Mouse (Mus musculus) G1E (cell line): ENCODE data around the gene Ptpn23. TPM values are rescaled to one million over a fixed set of nuclear protein-coding genes. Genes with fewer than 3 reads are reported as not detected.
"Not testable (repeated sequence)": the region's sequence is repeated elsewhere in the genome, so short reads cannot be mapped to it uniquely, and the experiment has no call there.

ENCODE experiments used
- ATAC-seq: 2 replicates; pipeline ENCODE4 v1.8.0; 2016; ENCODE audit warnings: mild to moderate bottlenecking; ENCODE audit not compliant: insufficient number of reproducible peaks, poor library complexity, low FRiP score, severe bottlenecking; ENCODE audit errors: extremely low read depth
- DNase-seq: peaks from one replicate; pipeline ENCODE4 v3.0.0; 2012; ENCODE audit warnings: low spot score
- H3K27me3 ChIP-seq: 2 replicates; pipeline ENCODE4 v1.6.1; 2012; ENCODE audit warnings: mild to moderate bottlenecking, low read length, inconsistent platforms; ENCODE audit not compliant: insufficient read depth
- H3K36me3 ChIP-seq: replicated peaks from 2 replicates; pipeline ENCODE3; 2012; ENCODE audit warnings: mild to moderate bottlenecking, inconsistent platforms
- H3K4me1 ChIP-seq: 2 replicates; pipeline ENCODE4 v1.6.1; 2012; ENCODE audit warnings: low read depth, low read length, inconsistent platforms, mixed read lengths; ENCODE audit not compliant: insufficient read depth
- H3K4me3 ChIP-seq: 2 replicates; pipeline ENCODE4 v1.5.1; 2012; ENCODE audit warnings: low read depth, mild to moderate bottlenecking, inconsistent platforms, low read length, moderate library complexity, mixed read lengths
- H3K9me3 ChIP-seq: replicated peaks from 2 replicates; pipeline ENCODE4 v1.6.1; 2012; ENCODE audit warnings: inconsistent platforms
- CTCF ChIP-seq: IDR thresholded peaks from 2 replicates; pipeline ENCODE4 v1.5.1; 2012; ENCODE audit warnings: low read depth, low read length, inconsistent platforms, mixed read lengths
- GATA1 ChIP-seq: IDR thresholded peaks from 2 replicates; pipeline ENCODE4 v1.6.1; 2012; ENCODE audit warnings: borderline replicate concordance, low read length, inconsistent platforms, mixed read lengths
- GATA2 ChIP-seq: IDR thresholded peaks from 2 replicates; pipeline ENCODE4 v1.6.1; 2012; ENCODE audit warnings: low read depth, low read length, inconsistent platforms, borderline replicate concordance
- POLR2AphosphoS5 ChIP-seq: IDR thresholded peaks from 2 replicates; pipeline ENCODE4 v1.6.1; 2012; ENCODE audit warnings: low read depth, low read length, inconsistent platforms; ENCODE audit not compliant: insufficient replicate concordance
- TAL1 ChIP-seq: conservative IDR thresholded peaks from 2 replicates; pipeline ENCODE4 v1.6.1; 2012; ENCODE audit warnings: low read depth, low read length, inconsistent platforms, mixed read lengths
- polyA plus RNA-seq: library from polyadenylated mRNA; stranded (reverse); fragments of >175 nt; gene quantifications from 2 replicates; pipeline ENCODE4 v1.2.3, GENCODE M21; 2012
- total RNA-seq, 2 experiments: library from RNA; stranded (forward) in 1 of 2; stranded (reverse) in 1 of 2; fragments of 200-1000 nt in 1 of 2; fragments of >200 nt in 1 of 2; fragmentation: Nextera tagmentation in 1 of 2; gene quantifications; 2 replicates each; pipeline ENCODE4 v1.2.3; 2014 to 2017

Gene Ptpn23
- total and polyA plus RNA-seq, 3 experiments, result 6.9 to 93.5 (median 58.9) TPM

- peaks cover 98% of the 10 kb centered on the region for H3K36me3 ChIP-seq
- DNase-seq (no peak), ATAC-seq (no peak)
- no peak for TF ChIP-seq TAL1
- no peak for TF ChIP-seq POLR2AphosphoS5
- no peak for TF ChIP-seq CTCF
- TF ChIP-seq GATA1, result no peak
- H3K4me3 ChIP-seq, result no peak overlapping the region
- no peaks in the 10 kb centered on the region; the same call in 1 of the 2 replicates for H3K27me3 ChIP-seq
- H3K9me3 ChIP-seq, result no peaks in the 10 kb centered on the region
- H3K4me1 ChIP-seq, result peaks cover 3% of the 10 kb centered on the region; the same call in 1 of the 2 replicates
These were observed 17.2 kb downstream of the Ptpn23 start for GRCm38 (mm10) chr9:110390843-110391242.

- Histone ChIP-seq H3K9me3 (no peaks in the 10 kb centered on the region), H3K27me3 (no peaks in the 10 kb centered on the region; the same call in 1 of the 2 replicates), H3K4me1 (peaks cover 3% of the 10 kb centered on the region; the same call in 1 of the 2 replicates), H3K4me3 (no peak overlapping the region), H3K36me3 (peaks cover 100% of the 10 kb centered on the region)
- ATAC-seq (no peak), DNase-seq (no peak)
- TF ChIP-seq GATA2, result no peak
- TF ChIP-seq CTCF, result no peak
- TF ChIP-seq TAL1, result no peak
- TF ChIP-seq GATA1, result no peak
- TF ChIP-seq POLR2AphosphoS5, result no peak
These were observed 20.0 kb downstream of the Ptpn23 start for GRCm38 (mm10) chr9:110388011-110388410.

GRCm38 (mm10) chr9:110384369-110384929 is 23.6 kb downstream of the Ptpn23 start:
- DNase-seq (no peak), ATAC-seq (no peak)
- Histone ChIP-seq H3K4me1 (0 out of 2 replicates have a peak, but pooled peaks cover 5% of the 10 kb centered on the region), H3K27me3 (no peaks in the 10 kb centered on the region; the same call in 1 of the 2 replicates), H3K4me3 (no peak overlapping the region), H3K9me3 (no peaks in the 10 kb centered on the region), H3K36me3 (peaks cover 99% of the 10 kb centered on the region)
- TF ChIP-seq TAL1 (no peak), GATA2 (no peak), GATA1 (no peak), CTCF (no peak), POLR2AphosphoS5 (no peak)

GRCm38 (mm10) chr9:110381292-110381691 is 26.7 kb downstream of the Ptpn23 start:
- no peak for ATAC-seq

GRCm38 (mm10) chr9:110380662-110381061 is 27.4 kb downstream of the Ptpn23 start:
- no peaks in the 10 kb centered on the region for H3K9me3 ChIP-seq
- no peak overlapping the region for H3K4me3 ChIP-seq
- ATAC-seq (no peak), DNase-seq (no peak)
- 0 out of 2 replicates have a peak, but pooled peaks cover 5% of the 10 kb centered on the region for H3K4me1 ChIP-seq
- H3K27me3 ChIP-seq, result no peaks in the 10 kb centered on the region; the same call in 1 of the 2 replicates
- H3K36me3 ChIP-seq, result peaks cover 99% of the 10 kb centered on the region
- TF ChIP-seq CTCF (no peak), GATA1 (no peak), POLR2AphosphoS5 (no peak), GATA2 (no peak), TAL1 (no peak)

More at GRCm38 (mm10) chr9:110381292-110381691, 26.7 kb downstream of the Ptpn23 start:
- H3K27me3 ChIP-seq, result no peaks in the 10 kb centered on the region; the same call in 1 of the 2 replicates
- 0 out of 2 replicates have a peak, but pooled peaks cover 5% of the 10 kb centered on the region for H3K4me1 ChIP-seq
- no peak overlapping the region for H3K4me3 ChIP-seq
- peaks cover 99% of the 10 kb centered on the region for H3K36me3 ChIP-seq
- DNase-seq, result no peak
- no peaks in the 10 kb centered on the region for H3K9me3 ChIP-seq
- TF ChIP-seq TAL1 (no peak), POLR2AphosphoS5 (no peak), GATA2 (no peak), GATA1 (no peak), CTCF (no peak)

- no peak overlapping the region for H3K4me3 ChIP-seq
- TF ChIP-seq CTCF, result no peak
- TF ChIP-seq GATA1, result no peak
- TF ChIP-seq GATA2, result no peak
- no peak for TF ChIP-seq TAL1
- no peak for TF ChIP-seq POLR2AphosphoS5
- H3K36me3 ChIP-seq, result peaks cover 96% of the 10 kb centered on the region
- H3K9me3 ChIP-seq, result no peaks in the 10 kb centered on the region
- ATAC-seq (no peak), DNase-seq (no peak)
- H3K4me1 ChIP-seq, result 0 out of 2 replicates have a peak, but pooled peaks cover 5% of the 10 kb centered on the region
- H3K27me3 ChIP-seq, result no peaks in the 10 kb centered on the region
These were observed 28.7 kb downstream of the Ptpn23 start for GRCm38 (mm10) chr9:110379361-110379760.

- H3K9me3 ChIP-seq, DNase-seq, H3K4me3 ChIP-seq, H3K4me1 ChIP-seq, ATAC-seq, H3K27me3 ChIP-seq: not testable (repeated sequence)
- peaks cover 96% of the 10 kb centered on the region for H3K36me3 ChIP-seq
These were observed 30.4 kb downstream of the Ptpn23 start for GRCm38 (mm10) chr9:110377655-110378054.
